Comparison of ENCODE assay signal across 18 mouse cellular contexts in genomic region chr5:134422265-134422925, GRCm38 (mm10).
"Had no signal": no experiment of that assay in that cellular context is flagged by ENCODE, and none has a peak within 500 bp of the region (broad histone marks: within the 10 kb centered on the region; RNA-seq: fewer than 3 reads in every experiment).

No protein-coding gene starts in this region.

- H3K27ac ChIP-seq: kidney, postnatal 0 days; limb, embryonic 12.5 days; limb, embryonic 15.5 days; liver, embryonic 13.5 days; neural tube, embryonic 12.5 days; neural tube, embryonic 15.5 days; stomach, postnatal 0 days had no signal

- H3K36me3 ChIP-seq: neural tube, embryonic 15.5 days had no signal

- H3K9ac ChIP-seq: limb, embryonic 12.5 days; limb, embryonic 15.5 days; liver, embryonic 13.5 days; neural tube, embryonic 12.5 days; neural tube, embryonic 15.5 days had no signal

- H3K4me1 ChIP-seq: neural tube, embryonic 12.5 days had no signal

- DNase-seq: kidney, postnatal 25 days; left cerebral cortex, postnatal 4 days; liver, embryonic 13.5 days; lung, adult 2 months; lung, postnatal 14 days; lung, postnatal 4 days; midbrain, embryonic 14.5 days; right cerebral cortex, adult 18-20 months; right cerebral cortex, postnatal 14 days; right cerebral cortex, postnatal 4 days; thymus, postnatal 36 days had no signal

- H3K27me3 ChIP-seq: limb, embryonic 12.5 days; limb, embryonic 15.5 days; liver, embryonic 13.5 days; neural tube, embryonic 12.5 days; neural tube, embryonic 15.5 days had no signal

- H3K9me3 ChIP-seq: limb, embryonic 15.5 days; liver, embryonic 13.5 days; neural tube, embryonic 12.5 days; neural tube, embryonic 15.5 days had no signal

- H3K4me3 ChIP-seq: limb, embryonic 12.5 days; limb, embryonic 15.5 days; liver, embryonic 13.5 days; neural tube, embryonic 12.5 days; neural tube, embryonic 15.5 days had no signal

- H3K4me2 ChIP-seq: limb, embryonic 12.5 days; limb, embryonic 15.5 days; liver, embryonic 13.5 days; midbrain, embryonic 11.5 days; neural tube, embryonic 12.5 days; neural tube, embryonic 15.5 days had no signal
